Mouse (Mus musculus) macrophage (primary cell): Measurements from ENCODE around the gene Hoxc12. TPM values are rescaled to one million over a fixed set of nuclear protein-coding genes. Genes with fewer than 3 reads are reported as not detected.

ENCODE experiments used
- H3K27ac ChIP-seq: fragments of 350-480 bp; formaldehyde crosslinking; 2 replicates; pipeline ENCODE4 v1.9.0; 2021
- H3K36me3 ChIP-seq: fragments of 350-480 bp; formaldehyde crosslinking; 2 replicates; pipeline ENCODE4 v1.9.0; 2021; ENCODE audit errors: inconsistent target
- H3K4me3 ChIP-seq: fragments of 350-480 bp; formaldehyde crosslinking; 2 replicates; pipeline ENCODE4 v1.9.0; 2021; ENCODE audit errors: inconsistent target
- H3K79me2 ChIP-seq: fragments of 350-480 bp; formaldehyde crosslinking; 2 replicates; pipeline ENCODE4 v1.9.0; 2021; ENCODE audit errors: inconsistent target
- WGBS: methylation state at CpG from one replicate; pipeline ENCODE4 v1.1.7; 2026; ENCODE audit warnings: inconsistent platforms; ENCODE audit not compliant: missing documents; 5-methylcytosine and 5-hydroxymethylcytosine counted together
- polyA plus RNA-seq: library from polyadenylated mRNA; stranded (reverse); fragments of 250-400 nt; gene quantifications from 3 replicates; pipeline ENCODE4 v1.2.4, GENCODE M21; 2018; ENCODE audit warnings: inconsistent platforms

The Hoxc12 gene
- polyA plus RNA-seq, 1 experiment from 2014 or later, result not detected

DNA sequence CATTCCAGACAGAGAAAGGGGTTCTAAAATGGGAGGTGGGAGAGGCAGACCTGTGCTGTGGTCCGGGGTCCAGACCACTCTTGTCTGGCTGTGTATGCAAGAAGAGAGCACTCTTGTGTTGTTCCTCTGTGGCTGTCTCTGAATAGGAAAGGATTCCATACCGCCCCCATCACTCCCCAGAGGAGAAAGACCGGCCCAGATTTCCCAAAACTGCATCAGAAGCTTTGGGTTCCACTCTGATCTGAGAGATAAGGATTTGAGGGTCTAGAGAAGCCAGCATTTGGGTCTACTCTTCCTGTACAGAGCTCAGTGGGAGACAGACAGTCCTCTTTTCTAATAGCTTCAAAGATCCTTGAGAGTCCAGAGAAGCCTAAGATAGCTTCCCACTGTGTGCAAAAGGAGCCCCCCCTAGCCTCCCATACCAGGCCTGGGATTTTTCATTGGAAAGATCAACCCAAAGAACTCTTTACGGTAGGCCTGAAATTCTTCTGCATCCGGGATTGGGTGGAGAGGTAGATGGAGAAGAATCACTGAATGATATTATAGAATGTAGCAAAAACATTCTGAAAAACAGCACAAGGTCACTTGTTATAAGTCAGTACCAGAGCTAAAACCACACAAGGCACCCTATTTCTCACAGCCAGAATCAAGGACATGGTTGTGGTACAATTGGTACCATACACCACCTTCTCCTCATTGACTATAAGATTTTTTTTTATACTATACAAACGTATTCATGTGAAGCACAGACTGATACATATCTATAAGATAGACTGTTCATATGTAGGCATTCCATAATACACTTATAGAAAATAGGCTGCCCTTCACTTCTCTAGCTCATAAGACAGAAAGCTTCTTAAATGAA, 13.7 kb upstream of the Hoxc12 start:
- WGBS, result 18% methylated on average over 6 of the region's 6 CpGs
- Histone ChIP-seq H3K36me3 (no peaks in the 10 kb centered on the region), H3K27ac (no peak overlapping the region), H3K79me2 (no peaks in the 10 kb centered on the region), H3K4me3 (no peak overlapping the region)

DNA sequence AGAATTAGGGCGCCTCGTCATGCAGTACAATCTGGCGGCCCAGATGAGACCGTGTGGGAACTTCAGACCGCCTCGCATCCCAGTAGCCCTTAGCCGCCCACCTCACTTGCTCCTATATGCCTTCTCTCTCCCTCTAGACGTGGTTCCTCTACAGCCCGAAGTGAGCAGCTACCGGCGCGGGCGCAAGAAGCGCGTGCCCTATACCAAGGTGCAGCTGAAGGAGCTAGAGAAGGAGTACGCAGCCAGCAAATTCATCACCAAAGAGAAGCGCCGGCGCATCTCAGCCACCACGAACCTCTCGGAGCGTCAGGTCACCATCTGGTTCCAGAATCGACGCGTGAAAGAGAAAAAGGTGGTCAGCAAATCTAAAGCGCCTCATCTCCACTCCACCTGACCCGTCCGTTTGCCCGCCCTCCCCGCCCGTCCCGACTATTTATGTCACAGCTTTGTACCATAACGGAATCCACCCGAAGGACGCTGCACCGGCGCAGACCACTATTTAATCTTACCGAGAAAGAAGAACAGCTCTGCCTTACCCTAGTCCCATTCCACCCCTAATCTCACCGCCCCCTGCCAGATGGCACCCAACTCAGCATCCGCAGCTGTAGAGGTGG, 9.4 kb upstream of the Hoxc12 start:
- no peaks in the 10 kb centered on the region for H3K36me3 ChIP-seq
- H3K79me2 ChIP-seq, result no peaks in the 10 kb centered on the region
- WGBS, result 7% methylated on average over 40 of the region's 40 CpGs
- no peak overlapping the region for H3K27ac ChIP-seq
- H3K4me3 ChIP-seq, result no peak overlapping the region

DNA sequence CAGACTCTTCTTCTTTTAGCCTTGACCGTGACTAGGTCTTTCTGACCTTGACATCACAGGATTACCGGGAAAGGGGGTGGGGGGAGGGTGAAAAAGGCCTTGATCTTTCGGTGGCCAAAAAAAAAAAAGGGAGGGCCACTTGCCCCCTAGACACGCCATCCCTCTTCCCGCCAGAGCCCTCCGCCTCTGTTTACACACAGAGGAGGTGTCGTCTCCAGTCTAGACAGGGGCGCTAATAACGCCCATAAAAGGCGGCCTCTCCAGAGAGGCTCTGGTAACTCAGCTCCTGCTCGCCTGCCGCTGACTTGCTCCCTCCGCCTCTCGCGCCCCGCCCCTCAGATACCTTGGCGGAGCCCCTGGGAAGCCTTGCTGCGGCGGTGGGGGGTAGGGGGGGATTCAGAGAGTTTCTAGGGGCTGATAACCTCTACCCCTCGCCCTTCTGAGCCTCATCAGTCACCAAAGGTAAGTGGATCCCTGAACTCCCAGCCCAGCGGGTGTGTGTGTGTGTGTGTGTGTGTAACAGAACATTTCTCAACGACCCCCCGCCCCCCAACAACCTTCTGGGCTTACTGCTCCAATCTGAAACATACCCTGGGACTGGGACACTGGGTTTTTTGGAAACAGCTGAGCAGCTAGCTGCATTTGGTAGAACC, 4.7 kb upstream of the Hoxc12 start:
- no peak overlapping the region for H3K4me3 ChIP-seq
- no peaks in the 10 kb centered on the region for H3K36me3 ChIP-seq
- no peaks in the 10 kb centered on the region for H3K79me2 ChIP-seq
- no peak overlapping the region for H3K27ac ChIP-seq
- WGBS, result 10% methylated on average over 18 of the region's 23 CpGs

DNA sequence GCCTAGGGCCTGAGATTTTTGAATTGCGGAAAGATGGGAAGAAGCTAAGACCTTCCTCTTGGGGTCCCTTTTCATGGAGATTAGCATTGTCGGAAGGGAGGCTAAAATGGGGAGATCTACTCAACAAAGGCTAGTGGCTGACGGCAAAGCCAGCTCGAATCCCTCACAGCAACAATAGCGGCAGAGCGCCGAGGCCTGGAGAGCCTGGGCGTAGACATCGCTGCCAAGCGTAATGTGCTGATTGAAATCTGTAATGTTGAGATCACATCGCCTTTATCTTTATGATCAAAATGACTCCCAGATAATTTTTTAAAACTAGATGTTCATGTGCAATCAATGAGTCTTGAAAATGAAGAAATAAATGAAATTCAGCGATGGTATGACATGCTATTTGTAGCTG, 2.1 kb upstream of the Hoxc12 start:
- H3K36me3 ChIP-seq, result no peaks in the 10 kb centered on the region
- no peak overlapping the region for H3K27ac ChIP-seq
- WGBS, result 11% methylated on average over 12 of the region's 12 CpGs
- no peak overlapping the region for H3K4me3 ChIP-seq
- H3K79me2 ChIP-seq, result no peaks in the 10 kb centered on the region

DNA sequence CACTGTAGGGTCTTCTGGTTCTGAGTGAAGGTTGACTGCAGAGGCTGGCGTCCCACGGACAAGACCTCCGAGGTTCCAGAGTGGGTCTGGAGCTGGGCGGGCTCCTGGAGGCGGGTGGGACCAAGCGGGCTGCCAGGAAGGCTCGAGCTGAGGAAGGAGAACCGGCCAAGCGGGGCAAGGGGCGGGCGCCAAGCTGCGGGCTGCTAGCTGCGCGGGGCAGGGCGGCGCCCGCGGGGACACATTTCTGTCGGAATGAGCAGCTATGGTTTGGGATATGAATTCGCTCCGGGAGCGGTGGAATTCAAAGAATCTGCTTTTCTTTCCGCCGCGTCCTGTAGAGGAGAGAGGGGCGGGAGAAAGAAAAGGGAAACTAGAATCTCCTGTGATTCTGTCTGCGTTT, 1.7 kb upstream of the Hoxc12 start:
- H3K27ac ChIP-seq, result no peak overlapping the region
- H3K4me3 ChIP-seq, result no peak overlapping the region
- WGBS, result 3% methylated on average over 25 of the region's 27 CpGs
- H3K79me2 ChIP-seq, result no peaks in the 10 kb centered on the region
- no peaks in the 10 kb centered on the region for H3K36me3 ChIP-seq

DNA sequence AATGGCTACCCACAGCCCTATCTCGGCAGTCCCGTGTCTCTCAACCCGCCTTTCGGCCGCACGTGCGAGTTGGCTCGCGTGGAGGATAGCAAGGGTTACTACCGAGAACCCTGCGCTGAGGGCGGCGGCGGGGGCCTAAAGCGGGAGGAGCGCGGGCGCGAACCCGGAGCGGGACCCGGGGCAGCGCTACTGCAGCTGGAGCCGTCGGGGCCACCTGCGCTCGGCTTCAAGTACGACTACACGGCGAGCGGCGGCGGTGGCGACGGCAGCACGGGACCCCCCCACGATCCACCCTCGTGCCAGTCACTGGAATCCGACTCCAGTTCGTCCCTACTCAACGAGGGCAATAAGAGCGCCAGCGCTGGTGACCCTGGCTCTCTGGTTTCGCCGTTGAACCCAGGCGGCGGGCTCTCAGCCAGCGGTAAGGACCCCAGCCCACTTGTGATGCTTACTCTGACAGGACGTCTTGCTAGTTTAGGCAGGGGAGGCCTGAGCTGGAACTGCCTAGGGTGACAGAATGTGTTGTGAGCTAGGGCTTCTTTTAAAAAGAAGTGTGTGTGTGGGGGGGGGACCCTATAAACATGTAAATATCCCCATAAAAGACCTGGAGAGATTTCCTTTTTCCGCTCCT, 594 bp downstream of the Hoxc12 start:
- Histone ChIP-seq H3K4me3 (no peak overlapping the region), H3K36me3 (no peaks in the 10 kb centered on the region), H3K27ac (no peak overlapping the region), H3K79me2 (no peaks in the 10 kb centered on the region)
- 9% methylated on average over 37 of the region's 50 CpGs for WGBS

DNA sequence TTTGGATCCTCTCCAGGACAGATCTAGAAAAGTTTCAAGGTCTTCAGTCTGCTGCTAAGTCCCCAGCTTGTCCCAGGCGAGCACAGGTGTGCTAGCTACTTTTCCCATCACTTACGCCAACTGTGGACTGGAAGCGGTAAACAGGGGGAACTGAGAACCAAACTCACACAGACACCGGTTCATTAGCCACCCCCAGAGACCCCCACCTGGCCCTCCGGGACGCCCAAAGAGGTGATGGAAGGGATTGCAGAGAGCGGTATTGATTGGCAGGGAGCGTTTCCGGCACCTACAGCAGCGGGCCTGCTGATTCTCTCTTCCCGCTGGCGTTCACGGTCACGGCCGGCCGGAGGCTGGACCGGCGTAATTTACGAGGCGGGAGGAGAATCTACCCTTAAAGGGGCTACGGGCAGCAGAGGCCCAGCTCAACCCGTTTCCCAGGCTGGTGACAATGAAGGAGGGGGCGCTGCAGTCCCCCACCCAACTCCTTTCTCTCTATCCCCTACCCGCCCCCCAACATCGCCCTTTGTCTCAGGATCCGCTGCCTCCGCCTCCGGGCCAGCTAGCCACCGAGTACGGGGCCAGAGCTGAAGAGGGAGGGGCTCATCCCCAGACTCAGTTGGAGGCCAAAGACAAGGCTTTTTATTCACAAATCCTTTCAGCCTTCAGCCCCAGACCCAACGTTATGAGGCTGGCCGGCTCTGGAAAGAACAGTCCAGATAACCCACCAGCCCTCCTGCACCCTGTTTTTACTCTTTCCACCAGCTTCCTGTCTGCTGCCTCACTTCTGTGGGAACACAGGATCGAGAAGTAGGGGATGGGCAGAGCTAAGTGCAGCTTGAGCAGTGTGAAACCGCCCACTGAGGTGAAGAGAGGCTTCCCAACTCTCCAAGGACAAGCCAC, 2.9 kb downstream of the Hoxc12 start:
- 11% methylated on average over 34 of the region's 34 CpGs for WGBS
- Histone ChIP-seq H3K36me3 (no peaks in the 10 kb centered on the region), H3K79me2 (no peaks in the 10 kb centered on the region), H3K4me3 (no peak overlapping the region), H3K27ac (no peak overlapping the region)

DNA sequence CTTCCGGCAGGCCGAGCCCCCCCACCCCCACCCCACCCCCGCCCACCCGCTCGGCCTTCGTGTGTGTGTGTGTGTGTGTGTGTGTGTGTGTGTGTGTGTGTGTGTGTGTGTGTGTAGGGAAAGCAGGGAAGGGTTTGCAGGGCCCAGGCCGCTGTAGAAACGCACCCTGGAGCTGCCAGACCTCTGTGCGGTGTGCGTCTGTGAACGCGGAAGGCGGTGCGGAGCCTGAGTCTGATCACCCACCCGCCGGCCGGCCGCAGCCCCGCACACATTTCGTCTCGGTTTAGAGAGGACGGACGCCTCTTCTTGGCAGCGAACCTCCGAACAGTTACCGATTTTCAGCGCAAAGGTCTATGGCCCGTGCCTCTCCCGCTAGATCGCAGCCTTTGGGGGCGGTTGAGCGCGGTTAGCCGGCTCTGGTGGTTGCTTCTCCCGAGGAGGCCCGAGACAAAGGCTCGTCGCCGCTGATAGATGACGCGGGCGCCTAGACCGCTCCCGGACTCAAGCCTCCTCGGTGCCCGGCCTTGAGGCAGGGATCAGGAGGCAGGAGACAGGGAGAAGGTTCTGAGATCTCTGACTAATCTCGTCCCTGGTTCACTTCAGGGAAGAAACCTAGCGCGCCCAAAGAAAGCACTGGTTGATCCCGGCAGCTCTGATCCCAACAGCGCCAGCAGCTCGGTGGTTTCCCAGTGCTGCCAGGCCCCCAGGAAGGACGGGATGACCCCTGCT, 6.3 kb downstream of the Hoxc12 start:
- no peak overlapping the region for H3K4me3 ChIP-seq

DNA sequence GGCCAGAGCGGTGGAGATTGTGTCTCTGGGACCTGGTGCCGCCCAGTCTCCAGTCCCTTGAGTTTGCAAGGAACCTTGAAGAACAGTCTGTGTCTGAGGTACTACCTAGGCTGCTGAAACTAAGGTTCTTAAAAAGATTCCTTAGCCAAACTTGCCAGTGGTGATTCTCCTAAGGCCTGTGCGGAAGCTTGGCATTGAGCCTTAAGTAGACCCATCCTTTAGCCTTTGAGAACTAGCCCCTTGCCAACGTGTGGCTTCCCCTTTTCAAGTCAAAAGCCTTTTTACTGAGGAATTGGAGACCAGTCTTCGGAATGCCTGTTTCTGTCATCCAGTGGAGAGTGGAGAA, 6.9 kb downstream of the Hoxc12 start:
- no peaks in the 10 kb centered on the region for H3K36me3 ChIP-seq
- 11% methylated on average over 5 of the region's 5 CpGs for WGBS
- no peaks in the 10 kb centered on the region for H3K79me2 ChIP-seq
- no peak overlapping the region for H3K27ac ChIP-seq
- no peak overlapping the region for H3K4me3 ChIP-seq

More for the DNA sequence above, 6.3 kb downstream of the Hoxc12 start:
- 2% methylated on average over 49 of the region's 53 CpGs for WGBS
- Histone ChIP-seq H3K27ac (no peak overlapping the region), H3K79me2 (no peaks in the 10 kb centered on the region), H3K36me3 (no peaks in the 10 kb centered on the region)

DNA sequence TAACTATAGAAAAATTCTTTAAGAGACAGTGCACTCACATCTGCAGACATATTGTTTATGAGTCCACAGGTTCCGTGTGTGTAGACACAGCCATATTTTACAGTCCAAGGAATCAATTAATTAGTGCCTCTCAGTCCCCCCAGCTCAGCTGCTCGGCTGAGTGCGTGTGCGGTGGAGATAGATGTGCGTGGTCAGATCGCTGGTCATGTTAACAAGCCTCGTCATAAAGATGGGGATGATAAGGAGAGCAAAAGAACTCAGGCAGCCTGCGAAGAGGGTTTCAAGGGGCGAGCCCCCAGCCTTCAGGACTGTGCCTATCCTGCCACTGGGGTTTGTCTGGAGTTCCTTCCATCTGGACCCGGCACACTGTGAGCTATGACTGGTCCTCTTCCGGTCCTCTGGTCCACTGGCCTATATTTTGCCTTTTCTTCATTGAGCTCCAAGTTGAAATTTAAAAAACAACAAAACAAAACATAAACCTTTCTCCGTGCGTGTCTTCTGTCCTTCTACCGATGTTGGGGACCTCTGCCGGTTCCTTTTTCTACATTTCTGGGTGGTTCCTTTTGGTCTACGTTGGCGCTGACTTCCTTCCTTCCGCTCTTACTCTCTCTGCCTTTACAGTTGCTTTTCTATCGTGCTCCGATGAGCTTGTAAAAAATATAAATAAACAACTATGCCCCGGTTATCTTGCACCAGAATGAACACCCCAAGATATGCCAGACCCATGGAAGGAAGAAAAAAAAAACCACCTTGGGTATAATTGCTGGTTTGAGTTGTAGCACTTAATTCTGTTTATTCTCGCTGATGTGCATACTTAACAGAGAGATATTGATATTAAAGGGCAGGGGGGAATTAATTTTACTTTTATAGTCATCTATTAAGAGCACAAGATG, 8.9 kb downstream of the Hoxc12 start:
- Histone ChIP-seq H3K79me2 (no peaks in the 10 kb centered on the region), H3K36me3 (no peaks in the 10 kb centered on the region), H3K27ac (no peak overlapping the region), H3K4me3 (no peak overlapping the region)
- WGBS, result 12% methylated on average over 22 of the region's 22 CpGs

DNA sequence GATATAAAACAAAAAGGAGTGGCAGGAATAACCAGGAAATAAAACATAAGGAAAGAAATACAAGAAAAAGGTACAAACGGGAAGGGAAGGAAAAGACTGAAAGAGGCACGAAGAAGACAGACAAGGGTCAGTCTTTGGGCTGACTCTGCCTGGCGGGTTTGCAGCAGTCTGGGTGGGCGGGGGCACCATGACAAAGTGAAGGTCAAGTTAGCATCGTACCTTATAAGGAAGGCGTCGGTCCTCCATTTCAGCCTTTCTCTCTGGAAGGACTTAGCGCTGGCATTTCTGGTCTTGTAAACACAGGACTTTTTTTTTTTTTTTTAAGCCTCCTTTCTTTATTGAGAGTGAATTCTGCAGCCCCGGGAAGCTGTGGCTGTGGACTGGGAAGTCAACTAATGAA, 10.7 kb downstream of the Hoxc12 start:
- no peak overlapping the region for H3K4me3 ChIP-seq
- 12% methylated on average over 9 of the region's 9 CpGs for WGBS
- no peaks in the 10 kb centered on the region for H3K36me3 ChIP-seq
- H3K27ac ChIP-seq, result no peak overlapping the region
- no peaks in the 10 kb centered on the region for H3K79me2 ChIP-seq

DNA sequence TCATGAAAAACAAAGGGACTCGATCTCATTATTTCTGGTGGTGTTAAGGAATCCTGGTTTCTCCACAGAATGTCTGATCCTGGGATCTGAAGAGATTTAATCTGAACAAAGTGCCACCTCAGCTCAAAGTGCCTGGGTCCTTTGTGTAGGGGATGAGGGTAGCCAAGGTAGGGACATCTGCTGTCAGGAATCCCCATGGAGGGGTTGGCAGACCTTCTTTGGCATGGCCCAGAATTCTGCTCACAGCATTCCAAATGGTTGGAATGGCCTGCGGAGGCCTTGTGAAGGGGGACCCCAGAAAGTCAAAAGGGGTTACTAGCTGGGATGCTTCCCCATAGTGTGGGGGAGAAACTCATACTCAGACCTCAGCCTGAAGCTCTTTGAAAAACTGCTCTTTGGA, 12.3 kb downstream of the Hoxc12 start:
- Histone ChIP-seq H3K4me3 (no peak overlapping the region), H3K27ac (no peak overlapping the region), H3K79me2 (no peaks in the 10 kb centered on the region), H3K36me3 (no peaks in the 10 kb centered on the region)
- WGBS, result 4% methylated on average over 2 of the region's 2 CpGs

DNA sequence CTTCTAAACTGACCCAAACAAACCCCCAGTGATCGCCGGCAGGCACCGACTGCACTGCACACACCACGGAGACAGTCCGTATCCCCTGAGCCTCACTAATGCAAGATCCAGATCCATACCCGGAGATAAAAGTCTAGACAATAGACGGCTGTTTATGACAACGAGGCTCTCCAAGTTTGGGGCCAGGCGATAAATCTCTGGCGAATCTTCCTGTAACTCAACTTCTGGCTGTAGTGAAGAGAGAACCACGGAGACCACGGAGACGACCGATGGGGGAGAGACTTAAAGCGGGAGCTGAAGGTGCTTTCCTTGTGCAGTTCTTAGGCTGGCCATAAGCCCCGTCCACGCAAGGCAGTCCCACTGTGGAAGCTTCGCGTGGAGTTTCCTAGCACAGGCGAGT, 13.1 kb downstream of the Hoxc12 start:
- Histone ChIP-seq H3K4me3 (no peak overlapping the region), H3K27ac (no peak overlapping the region), H3K79me2 (no peaks in the 10 kb centered on the region), H3K36me3 (no peaks in the 10 kb centered on the region)
- WGBS, result 5% methylated on average over 20 of the region's 20 CpGs
